Mouse (Mus musculus) G1E (cell line): Measurements from ENCODE around the gene Pdcd1.

Source experiments
- CTCF ChIP-seq: IDR thresholded peaks from 2 replicates; pipeline ENCODE4 v1.5.1; 2012; ENCODE audit warnings: low read depth, low read length, inconsistent platforms, mixed read lengths
- GATA1 ChIP-seq: IDR thresholded peaks from 2 replicates; pipeline ENCODE4 v1.6.1; 2012; ENCODE audit warnings: borderline replicate concordance, low read length, inconsistent platforms, mixed read lengths
- TAL1 ChIP-seq: conservative IDR thresholded peaks from 2 replicates; pipeline ENCODE4 v1.6.1; 2012; ENCODE audit warnings: low read depth, low read length, inconsistent platforms, mixed read lengths

DNA sequence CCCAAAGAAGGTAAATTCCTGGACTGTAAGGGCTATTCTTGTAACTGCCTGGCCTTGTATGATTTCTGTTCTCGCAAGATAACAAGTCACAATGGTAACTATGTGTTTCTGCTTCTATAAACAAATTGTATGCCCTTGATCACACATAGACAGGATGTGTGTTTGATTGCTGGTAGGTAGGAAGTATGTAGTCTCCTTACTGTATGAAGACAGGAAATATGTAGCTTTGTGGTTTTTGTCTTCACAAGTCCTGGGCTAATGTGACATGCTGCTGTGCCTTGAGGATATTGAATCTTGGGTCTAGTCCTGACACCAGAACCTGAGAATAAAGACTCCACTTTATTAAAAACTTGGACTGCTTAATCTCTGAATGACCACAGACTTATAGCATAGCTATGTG is 39.4 kb upstream of the Pdcd1 start:
- TF ChIP-seq CTCF: no peak
- TF ChIP-seq TAL1: no peak
- no peak for TF ChIP-seq GATA1
